Mouse (Mus musculus): ENCODE results near the gene Numbl.

DNA sequence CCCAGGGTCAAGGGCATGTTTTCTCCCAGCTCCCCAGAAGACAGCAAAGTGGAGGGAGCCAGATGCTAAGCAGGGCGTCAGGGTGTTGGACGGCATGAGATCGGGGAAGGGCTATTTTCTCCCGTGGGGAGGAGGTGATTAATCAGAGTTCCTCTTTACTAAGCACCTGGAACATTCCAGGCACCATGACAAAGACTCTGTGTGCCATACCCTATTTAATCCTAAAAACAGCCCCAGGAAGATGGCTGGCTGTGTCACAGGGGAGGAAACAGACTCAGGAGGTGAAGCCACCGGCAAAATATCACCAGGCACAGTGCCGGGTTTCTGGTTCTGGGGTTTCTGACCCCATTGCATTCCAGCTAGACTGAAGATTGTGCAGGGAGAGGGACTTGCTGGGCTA, 36.3 kb upstream of the Numbl start:
- TF ChIP-seq CTCF (conservative IDR thresholded peaks at IDR 0.05; ENCODE audit: low read length) (no peak), NANOG (IDR thresholded peaks at IDR 0.05; ENCODE audit: borderline replicate concordance, low read length) (no peak), POU5F1 (IDR thresholded peaks at IDR 0.05; ENCODE audit: borderline replicate concordance, low read length) (no peak)

Measured in E14TG2a.4 (cell line).